Mouse (Mus musculus): ENCODE measurements around the gene Lhpp.
A peak's percentile ranks its signal among the peaks of the same experiment; 100 is the strongest.

The Lhpp gene

DNA sequence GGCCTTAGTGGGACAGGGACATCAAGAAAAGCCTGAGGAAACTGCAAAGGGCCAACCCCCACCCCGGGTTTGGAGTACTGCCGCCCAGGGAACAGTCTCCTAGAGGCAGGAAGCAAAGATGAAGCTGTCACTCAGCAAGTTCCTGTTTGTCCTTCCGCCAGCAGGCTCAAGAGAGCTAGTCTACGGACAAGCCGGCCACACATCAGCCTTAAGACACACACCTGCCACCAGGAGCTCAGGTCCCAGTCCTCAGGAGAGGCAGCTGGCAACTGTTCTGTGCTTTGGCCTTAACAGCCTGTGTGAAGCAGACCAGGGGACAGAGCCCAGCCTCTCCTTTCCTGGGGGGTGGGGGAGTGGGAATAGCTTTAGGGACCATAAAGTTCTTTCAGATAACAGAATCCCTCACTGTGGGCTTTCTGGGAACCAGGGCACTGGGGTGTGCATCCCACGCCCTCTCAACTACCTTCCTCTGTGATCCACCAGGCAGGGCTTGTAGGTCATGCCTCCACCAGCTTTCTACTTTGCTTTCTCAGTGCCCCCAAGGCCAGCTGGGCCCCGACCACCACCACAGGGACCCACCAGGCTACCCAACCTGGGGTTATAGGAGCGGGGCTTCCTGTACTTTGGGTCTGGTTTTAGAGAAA, 103.2 kb downstream of the Lhpp start:
- DNase-seq = peak; percentile 81

DNA sequence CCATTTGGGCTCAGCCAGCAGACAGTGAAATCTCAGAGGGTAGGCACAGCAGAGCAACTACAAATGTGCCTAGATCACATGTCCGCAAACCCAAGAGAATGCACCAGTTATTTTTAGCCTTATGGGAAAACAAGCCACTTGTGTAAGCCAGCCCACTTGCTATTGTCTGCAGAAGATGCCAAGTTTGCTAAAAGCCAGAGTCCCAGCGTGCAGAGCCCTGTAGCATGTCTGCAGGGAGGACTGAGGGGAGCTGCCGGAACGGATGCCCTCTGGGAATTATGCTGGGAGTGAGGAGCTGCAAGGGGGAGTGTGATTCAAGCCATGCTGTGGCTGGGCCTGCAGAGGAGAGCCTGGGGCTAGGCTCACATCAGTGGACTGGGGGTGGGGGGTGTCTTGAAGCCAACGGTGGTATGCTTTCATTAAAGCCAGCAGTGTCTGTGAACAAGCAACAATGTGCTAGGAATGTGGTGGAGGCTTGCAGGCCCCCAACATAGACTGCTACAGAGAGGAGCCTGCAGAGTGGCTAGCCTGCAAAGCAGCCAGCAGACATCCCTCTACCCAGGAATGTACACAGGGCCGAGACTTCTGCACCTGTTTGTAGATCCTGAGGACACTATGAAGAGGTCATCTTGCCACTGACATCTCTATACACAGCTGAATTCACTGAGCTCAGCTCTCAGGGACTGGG, 103.9 kb downstream of the Lhpp start:
- peak; percentile 80 for DNase-seq

DNA sequence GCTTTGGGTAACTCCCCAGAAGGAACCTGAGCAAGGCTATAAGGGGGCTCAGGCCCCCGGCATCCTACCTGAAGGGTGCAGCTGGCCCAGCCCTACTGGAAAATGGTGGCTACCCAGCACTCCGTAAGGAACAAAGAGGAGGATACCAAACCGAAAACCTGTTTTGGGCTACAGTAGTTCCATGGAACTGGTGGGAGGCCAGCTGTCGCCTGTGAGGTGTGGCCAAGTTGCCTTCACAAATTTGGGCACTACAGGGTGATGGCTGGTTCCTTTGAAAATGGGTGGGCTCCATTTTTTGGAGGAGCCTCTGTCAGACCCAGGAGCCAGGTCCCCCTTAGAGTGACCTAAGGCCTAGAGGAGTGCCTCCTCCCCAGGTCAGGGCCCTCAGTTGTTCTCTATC, 104.8 kb downstream of the Lhpp start:
- no peak for DNase-seq

DNA sequence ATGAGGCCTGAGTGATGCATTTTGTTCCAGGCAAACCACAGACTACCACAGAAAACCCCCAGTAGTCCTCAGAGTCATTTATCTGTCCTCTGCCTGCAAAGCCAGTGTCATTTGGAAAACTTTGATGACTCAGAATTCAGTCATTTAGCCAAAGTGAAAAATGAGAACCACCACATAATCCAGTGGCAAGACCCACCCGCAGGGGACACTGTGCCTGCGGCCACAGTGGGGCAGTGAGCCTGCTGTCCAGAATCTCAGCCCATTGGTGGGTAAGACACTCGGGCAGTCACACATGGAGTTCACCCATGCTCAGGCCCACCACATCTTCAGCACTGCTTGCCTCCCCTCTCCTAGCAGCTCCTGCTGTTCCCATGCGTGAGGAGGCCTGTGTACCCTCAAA, 109.1 kb downstream of the Lhpp start:
- DNase-seq = no peak

DNA sequence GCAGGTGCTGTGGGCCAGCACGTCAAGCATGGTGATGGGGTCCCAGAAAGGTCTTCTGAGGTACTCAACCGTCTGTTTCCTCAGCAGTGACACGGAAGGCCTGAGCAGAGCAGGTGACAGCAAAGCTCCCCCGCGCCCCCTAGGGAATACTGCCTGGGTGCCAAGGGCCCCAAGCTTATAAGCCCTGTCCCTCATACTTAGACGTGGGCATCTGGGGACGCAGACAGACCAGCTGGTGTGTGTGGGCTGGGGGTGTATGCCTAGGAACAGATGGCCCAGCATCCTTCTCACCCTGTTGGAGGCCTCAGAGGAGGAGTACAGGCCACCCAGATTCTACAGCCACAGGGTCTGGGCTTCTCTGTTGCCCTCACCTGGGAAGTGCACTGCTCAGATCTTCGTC, 110.1 kb downstream of the Lhpp start:
- no peak for DNase-seq

DNA sequence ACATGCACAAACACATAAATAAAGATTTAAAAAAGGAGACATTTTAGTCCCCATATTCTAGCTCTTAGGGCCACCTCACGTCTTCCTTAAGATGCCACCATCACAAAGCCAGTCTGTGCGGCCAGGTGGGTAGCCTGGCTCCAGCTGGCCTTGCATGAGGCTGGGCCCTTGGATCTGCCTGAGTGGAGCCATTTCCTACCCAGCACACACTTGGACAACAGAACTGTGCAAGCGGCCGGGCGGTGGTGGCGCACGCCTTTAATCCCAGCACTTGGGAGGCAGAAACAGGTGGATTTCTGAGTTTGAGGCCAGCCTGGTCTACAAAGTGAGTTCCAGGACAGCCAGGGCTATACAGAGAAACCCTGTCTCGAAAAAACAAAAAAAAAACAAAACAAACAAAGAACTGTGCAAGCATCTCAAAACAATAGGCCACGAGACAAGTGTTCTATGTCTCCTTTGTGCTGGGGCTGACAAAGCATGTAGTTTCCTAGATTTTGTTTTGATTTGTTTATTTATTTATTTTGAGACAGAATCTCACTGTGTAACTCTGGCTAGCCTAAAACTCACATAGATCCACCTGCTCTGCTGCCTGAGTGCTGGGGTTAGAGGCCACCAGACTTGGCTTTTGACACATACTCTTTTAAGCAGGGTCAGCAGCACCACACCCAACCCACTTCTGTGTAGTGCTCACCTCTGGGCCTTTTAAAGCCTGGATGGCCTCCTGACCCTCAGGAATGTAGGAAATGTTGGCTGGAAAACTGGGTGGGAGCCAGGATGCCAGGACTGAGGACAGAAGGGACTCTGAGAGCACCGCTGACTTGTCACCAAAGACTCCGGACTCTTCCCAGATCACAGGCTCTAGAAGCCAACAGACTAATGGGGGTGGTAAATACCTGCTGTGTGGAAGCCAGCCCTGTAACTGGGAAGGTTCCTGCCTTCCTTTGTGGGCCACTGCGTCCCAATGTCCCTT, 112.2 kb downstream of the Lhpp start:
- peak; percentile 63 for DNase-seq

DNA sequence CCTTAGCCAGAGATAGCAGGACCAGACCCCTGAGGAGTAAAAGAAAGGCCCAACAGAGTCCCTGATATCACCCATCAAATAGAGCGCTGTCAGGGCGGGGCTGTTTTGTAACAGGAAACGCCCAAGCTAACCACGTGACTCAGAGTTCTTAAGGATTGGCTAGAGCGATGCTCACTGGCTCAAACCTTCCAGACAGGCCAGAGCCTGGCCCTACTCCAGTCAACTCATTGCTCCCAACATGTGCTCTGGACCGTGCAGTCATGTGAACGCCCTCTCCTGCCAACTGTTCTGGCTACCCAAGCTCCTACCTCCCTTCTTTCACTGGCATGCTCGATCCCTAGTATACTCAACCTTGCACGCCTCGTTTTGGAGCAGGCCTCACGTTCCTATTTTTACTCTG, 113.5 kb downstream of the Lhpp start:
- DNase-seq = peak; percentile 88

DNA sequence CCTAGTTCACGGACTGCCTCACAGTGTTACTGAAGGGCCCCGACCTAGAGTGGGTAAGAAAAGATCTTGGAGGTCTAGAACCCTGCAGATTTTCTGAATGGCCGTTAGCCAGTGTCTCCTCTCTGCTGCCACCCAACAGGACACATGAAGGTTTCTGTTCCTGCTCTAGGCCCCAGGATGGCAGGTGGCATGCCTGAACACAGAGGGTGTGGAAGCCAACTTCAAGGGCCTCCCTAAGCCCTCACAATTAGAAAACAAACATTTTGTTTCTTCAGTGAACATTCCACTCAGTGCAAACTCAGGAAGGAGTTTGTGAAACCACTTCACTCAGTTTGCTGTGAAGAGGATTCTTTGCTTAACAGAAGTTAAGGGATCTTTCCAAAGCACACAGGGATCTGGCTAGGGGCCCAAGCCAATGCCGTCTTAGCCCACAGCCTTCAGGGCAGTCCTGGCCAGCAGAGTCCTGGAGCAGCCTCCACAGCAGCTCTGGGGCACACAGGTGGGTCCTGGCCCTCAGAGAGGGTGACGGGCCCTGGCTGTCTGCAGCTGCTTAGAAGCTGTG, 114.1 kb downstream of the Lhpp start:
- peak; percentile 46 for DNase-seq

DNA sequence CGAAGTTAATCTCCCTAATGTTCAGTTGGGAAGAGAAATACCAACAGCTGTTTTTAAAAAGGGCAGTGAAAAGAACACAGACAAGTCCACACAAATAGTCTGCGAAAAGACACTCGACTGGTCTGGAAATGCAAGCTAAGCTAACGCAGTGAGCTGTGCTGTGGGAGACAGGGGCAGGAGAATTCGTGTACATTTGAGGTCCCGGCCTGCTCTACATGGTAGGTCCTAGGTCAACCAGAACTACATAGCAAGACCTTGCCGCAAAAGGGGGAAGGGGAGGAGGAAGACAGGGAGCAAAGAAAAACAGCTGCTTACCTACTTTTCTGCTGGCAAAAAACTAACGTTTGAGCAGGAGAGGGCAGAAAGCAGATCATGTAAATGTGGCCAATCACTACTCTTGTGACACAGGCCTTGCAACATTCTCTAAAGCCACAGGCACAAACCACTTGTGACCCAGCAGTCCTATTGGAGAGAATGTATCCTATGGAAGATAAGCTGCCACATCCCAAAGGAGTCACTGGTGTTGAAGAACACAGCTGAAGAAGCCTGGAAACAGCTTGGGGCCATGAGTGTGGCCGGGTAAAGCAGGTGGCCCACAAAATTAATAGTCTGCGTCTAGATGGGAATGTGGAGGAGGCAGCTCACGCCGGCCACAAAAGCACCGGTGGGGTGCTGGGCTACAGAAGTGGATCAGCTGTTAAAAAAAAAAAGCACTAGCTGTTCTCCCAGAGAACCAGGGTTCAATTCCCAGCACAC, 115.8 kb downstream of the Lhpp start:
- no peak for DNase-seq

DNA sequence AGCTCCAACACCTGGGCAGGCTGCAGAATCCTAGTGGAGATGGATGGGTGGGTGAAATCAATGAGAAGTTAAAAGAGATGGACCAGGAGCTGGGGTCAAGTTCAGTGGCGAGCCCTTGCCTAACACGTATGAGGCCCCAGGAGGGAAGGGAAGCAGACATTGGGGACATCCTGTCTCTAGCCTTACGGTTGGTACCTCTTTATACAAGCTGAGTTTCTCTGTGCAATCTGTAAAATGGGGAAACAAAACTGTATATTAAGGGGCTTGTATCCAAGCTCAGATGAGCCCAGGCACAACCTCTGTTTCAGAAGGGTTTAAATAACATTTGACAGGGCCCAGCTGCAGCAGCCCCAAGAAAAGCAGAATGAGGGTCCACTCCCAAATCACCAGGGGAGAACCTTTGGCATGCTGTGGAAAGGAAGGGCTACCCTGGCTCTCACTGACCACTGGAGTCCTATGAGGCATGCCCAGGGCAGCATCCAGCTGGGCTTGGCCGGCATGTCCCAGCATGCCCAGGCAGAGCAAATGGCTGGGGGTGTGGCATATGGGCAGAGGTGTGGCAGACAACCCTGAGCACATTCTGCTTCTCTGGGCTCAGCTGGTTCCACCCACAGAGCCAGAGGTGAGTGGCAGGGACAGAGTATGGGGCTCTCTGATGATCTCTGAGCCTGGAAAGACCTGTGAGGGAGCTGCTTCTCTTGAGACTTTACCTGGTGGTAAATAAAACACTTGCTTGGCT, 118.8 kb downstream of the Lhpp start:
- peak; percentile 62 for DNase-seq

DNA sequence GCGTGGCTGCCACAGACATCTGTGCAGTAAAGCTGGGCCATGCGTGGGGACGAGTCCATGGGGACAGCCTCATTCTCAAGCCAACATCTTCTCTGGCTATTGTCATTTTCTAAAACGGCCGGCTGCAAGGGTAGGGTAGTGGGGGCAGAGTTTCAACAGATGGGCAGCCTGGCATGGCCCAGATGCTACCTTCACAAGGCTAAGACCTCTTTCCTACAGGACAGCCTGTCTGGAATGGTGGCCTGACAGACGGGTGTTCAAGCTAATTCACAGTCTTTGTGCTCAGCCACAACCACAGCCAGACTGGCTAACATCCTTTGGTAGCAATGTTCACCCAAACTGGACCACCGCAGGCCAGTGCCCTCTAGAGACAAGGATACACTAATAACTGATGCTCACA, 120.1 kb downstream of the Lhpp start:
- DNase-seq = no peak

DNA sequence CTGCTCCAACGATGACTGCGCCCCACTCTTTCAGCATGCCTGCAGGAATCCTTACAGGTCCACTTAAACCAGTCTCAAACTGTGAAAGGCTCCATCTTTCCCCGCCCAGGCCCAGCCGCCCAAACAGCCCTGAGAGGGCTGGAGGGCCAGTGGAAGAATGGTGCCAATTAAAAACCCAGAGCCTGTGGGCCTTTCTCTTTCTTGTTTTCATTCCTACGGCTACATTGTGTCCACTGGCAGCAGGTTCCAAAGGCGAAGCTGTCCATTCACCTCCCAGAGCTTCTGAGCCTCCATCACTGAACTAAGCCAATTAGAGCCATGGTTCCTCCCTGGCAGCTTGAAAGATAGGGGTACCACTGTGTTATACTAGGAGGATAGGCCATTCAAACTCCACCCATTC, 121.1 kb downstream of the Lhpp start:
- DNase-seq = no peak

DNA sequence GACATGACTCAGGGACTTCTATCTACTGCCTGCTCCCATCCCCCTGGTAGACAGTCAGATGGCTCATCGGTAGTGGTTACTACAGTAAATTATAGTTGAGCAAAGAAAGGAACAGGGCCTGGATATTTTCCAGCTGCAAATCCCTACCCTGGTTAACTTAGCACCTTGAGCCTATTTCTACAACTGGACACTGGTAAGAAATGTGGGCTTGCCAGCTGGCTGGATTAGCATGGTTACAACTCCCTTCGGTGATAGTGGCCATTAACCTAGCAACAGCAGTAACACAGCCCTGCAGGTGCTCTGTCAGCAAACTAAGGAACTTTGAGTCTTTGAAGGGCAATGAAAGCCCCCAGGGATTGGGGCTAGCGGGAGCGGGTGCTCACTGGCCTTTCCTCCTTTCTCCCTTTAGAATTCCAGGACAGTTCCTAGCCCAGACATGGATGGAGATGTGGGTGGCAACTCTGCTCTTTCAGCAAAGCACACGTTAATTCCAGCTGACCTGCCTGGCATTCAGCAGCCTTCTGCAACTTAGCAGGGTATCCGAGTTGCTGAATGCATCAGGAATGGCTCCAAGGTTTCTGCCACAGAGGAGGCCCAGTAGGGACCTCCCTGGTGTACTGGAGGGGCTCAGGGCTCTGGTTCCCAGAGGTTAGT, 121.8 kb downstream of the Lhpp start:
- DNase-seq = no peak

DNA sequence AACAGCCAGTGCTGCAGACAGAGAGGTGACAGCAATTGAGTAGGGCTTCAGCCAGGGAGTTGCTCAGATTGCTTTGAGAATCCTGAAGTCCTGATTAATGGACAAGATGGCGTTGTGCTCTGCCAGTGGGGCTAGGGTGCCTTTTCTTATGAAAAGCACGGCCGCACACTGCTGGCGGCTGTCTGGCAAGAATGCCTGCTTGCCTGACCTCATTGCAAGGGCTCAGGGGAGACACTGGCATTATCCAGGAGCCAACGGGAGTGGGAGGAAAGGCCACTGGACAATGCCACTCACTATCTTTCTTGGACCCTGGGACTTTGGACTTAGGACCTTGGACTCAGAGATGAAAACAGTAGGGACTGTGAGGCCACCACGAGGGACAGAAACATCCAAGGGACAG, 123.1 kb downstream of the Lhpp start:
- peak; percentile 63 for DNase-seq

DNA sequence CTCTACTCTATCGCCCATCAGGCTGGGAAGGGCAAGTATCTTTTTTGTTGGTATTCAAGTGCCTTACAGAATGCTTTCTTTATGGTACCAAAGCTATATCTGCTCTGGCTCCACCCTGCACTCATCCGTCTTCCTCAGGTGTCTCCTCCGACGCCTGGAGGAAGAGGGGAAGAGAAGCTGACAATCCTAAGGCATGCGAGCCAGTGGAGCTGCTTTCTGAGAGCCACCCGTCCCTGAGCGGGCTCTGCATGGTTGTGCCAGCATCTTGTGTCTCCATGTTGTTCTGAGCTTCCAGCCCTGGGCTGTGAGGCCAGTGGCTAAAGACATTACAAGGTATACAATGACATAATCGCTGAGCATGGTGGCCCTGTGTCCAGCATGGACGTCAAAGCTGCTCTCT, 123.8 kb downstream of the Lhpp start:
- no peak for DNase-seq

DNA sequence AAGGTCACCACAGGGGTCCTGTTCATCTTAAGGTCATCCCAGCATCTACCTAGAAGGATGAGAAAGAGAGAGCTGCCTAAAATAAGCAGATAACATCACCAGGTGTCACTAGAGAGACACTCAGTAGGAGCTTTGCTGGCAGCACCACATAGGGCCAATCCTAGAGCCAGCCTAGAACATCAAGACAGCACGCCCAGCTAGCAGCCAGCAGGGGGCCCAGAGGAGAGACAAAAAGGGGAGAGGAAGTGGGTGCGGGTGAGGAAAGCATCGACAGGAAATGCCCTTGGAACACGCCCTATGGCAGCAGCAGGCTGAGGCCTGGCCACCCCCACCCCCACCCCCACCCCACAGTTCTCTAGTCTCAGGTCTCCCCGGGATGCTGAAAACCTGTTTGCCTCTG, 124.7 kb downstream of the Lhpp start:
- peak; percentile 77 for DNase-seq

DNA sequence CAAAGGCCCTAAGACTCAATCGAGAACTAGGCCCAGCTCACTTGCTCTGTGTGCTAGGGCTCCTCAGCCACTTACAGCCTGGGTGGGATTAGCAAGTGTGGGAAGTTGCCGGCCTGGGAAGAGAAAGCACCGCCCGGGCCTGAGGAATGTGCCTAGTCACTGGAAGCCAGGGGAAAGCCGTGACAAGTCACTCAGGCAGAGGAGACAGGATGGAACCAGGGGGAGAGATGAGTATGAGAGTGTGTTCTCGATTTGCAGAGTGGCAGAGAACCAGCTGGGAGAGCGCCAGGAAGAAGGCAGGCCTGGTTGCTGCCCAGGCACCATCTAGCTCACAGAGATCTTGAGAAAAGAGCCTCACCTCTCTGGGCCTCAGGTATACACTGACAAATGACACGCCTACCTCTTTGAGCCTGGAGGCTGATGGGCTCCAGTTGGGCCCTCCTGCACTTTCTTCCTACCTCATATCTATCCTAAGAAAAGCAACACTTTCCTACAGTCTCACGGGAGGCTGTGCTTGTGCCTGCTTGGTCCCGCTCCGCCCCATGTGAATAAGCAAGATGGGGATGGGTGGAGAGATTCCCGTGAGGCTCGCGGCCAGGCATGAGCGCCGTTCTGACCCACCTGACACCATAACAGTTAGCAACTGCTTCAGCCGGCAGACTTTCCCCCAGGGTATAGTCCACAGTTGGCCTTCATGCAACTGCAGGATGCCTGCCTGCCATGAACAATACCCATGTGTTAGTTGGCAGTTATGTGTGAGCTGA, 125.8 kb downstream of the Lhpp start:
- peak; percentile 80 for DNase-seq

DNA sequence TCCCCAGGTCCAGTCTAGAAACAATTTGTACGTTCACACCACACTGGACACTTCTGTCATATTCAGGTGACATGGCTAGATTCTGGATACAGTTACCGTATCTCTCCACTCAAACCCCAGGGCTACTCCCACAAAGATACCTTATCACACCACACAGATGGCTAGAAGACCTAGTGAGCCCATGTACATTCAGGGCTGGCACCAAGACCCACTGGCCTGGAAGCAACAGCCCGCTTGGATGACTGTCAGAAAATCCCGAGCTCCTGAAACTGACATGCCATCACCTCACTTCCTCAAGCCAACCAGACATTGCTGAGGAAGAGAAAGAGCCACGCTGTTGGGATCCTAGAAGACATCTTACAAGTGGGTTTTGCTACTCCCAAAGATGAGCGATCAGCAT, 128.4 kb downstream of the Lhpp start:
- no peak for DNase-seq

DNA sequence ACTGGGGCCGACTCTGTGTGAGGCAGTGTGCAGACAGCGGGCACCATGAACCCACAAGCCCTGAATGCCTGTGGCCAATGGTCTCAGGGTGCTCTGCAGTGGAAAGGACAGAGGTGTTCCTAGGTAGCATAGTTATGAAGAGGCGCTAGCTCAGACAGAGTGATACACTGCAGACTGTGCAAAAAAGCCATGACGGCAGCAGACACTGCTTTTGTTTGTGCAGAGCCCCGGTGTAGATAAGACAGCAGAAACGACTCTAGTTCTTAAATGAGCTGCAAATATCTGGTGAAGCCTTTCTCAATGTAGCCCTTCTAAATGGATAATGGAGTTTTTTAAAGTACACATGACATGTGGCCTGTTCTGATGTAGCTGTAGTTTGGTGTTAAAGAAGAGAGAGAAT, 129.4 kb downstream of the Lhpp start:
- no peak for DNase-seq

DNA sequence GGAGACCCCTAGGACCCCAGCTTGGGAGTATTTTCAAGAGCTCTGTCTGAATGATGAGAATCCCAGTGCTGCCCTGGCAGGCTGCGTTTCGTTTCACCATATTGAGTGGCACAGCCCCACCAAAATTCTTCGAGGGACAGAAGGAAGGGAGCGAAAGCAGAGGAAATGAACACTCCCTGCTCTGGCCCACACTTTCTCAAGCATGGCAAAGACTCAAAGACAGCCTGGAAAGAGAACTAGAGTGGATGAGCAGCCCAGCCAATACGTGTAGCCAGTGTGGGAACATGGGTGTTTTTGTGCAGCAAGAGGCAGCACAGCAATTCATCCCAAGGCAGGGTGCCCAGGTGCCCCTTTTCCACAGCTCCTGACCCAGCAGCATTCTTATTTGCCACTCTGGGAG, 132.5 kb downstream of the Lhpp start:
- no peak for DNase-seq

DNA sequence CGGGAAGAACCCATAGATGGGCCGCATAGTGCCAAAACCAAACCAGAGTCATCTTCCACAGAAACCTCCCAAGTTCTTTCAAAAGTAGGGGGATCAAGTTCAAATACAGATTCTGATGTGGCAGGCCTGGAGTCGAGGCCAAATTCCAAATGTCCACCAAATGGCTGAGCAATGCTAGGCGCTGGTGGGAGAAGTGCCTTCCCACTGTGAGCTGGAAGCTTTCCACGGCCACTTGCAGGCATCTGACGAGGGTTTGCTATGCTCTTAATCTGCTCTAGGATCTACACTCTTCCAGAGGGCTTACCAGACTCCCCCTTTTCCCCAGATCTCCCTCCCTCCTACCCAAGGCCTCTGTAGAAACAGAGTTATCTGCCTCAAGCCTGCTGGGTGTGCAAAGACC, 136.7 kb downstream of the Lhpp start:
- DNase-seq = no peak
